Mouse (Mus musculus) lung, embryonic 14.5 days (tissue): ENCODE measurements around the gene Cyp4f39. TPM values are rescaled to one million over a fixed set of nuclear protein-coding genes. Genes with fewer than 3 reads are reported as not detected.

Experiments
- ATAC-seq: fragments of 200-750 bp; cut with Nextera tagmentation; 2 replicates; pipeline ENCODE4 v1.8.0; 2017; ENCODE audit warnings: mild to moderate bottlenecking, moderate TSS enrichment, moderate library complexity; ENCODE audit not compliant: insufficient read depth
- DNase-seq: peaks from one replicate; pipeline ENCODE4 v3.0.0-alpha.2; 2015
- H3K27ac ChIP-seq: fragments of 300-500 bp; sonication (generic); 2 replicates; pipeline ENCODE4 v1.5.1; 2014; ENCODE audit warnings: low read depth, mild to moderate bottlenecking, moderate library complexity
- H3K27me3 ChIP-seq: fragments of 300-500 bp; sonication (generic); 2 replicates; pipeline ENCODE4 v1.6.1; 2014; ENCODE audit warnings: low read length, control low read depth; ENCODE audit not compliant: insufficient read depth
- H3K36me3 ChIP-seq: fragments of 300-500 bp; sonication (generic); 2 replicates; pipeline ENCODE4 v1.6.1; 2014; ENCODE audit warnings: control low read depth; ENCODE audit not compliant: insufficient read depth
- H3K4me1 ChIP-seq: fragments of 300-500 bp; sonication (generic); 2 replicates; pipeline ENCODE4 v1.6.1; 2014; ENCODE audit warnings: antibody characterized with exemption, control low read depth; ENCODE audit not compliant: insufficient read depth
- H3K4me2 ChIP-seq: fragments of 300-500 bp; sonication (generic); 2 replicates; pipeline ENCODE4 v1.6.1; 2014; ENCODE audit warnings: mild to moderate bottlenecking
- H3K4me3 ChIP-seq: fragments of 300-500 bp; sonication (generic); 2 replicates; pipeline ENCODE4 v1.5.1; 2014; ENCODE audit warnings: low read depth, low read length
- H3K9ac ChIP-seq: fragments of 300-500 bp; sonication (generic); 2 replicates; pipeline ENCODE4 v1.6.1; 2014
- H3K9me3 ChIP-seq: fragments of 300-500 bp; sonication (generic); 2 replicates; pipeline ENCODE4 v1.6.1; 2016; ENCODE audit warnings: low read depth, low read length, control low read depth
- CTCF ChIP-seq: IDR thresholded peaks from 2 replicates; pipeline ENCODE4 v1.5.1; 2016; ENCODE audit warnings: antibody characterized with exemption, low read depth
- WGBS: fragments of 180-500 bp; shearing (Covaris S2); extraction: QIAGEN DNeasy Blood & Tissue Kit; methylation state at CpG from one replicate; pipeline ENCODE4 v1.1.7; 2014; 5-methylcytosine and 5-hydroxymethylcytosine counted together
- polyA plus RNA-seq: library from polyadenylated mRNA; unstranded; fragments of >200 nt; fragmentation: Nextera tagmentation; extraction: Ambion mirVana; gene quantifications from 2 replicates; pipeline ENCODE4 v1.2.1, GENCODE M21; 2014

The Cyp4f39 gene
- polyA plus RNA-seq = 0.72 and 0.87 TPM in 2 replicates

DNA sequence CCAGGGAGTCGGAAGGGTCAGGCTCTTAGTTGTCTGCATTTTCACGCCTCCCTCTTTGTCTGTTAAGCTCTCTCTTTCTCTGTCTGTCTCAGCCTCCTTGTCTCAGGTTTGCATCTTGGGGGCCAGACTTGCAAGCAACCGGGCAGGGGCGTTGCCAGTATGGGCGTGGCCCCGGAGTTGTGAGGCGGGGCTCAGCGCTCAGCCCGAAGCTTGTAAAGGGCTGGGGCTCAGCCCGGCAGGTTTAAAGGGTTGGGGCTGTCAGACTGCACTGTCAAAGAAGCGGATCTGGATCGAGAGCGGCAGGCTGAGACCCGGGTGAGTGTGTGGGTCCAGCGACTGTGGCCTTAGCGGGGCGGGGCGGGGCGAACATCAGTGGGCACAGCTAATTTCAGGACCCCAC, at the start of gene Cyp4f39:
Gene Cyp4f39 (plus strand): TSS at position 242 of the 400 bp plus-strand sequence.
- WGBS = 2% methylated on average over 19 of the region's 19 CpGs
- H3K27me3 ChIP-seq = peaks cover 9% of the 10 kb centered on the region; the same call in 1 of the 2 replicates
- DNase-seq (peak; percentile 52), ATAC-seq (peak; percentile 38; the same call in 1 of the 2 replicates)
- H3K4me1 ChIP-seq = 0 out of 2 replicates have a peak, but pooled peaks cover 3% of the 10 kb centered on the region
- no peaks in the 10 kb centered on the region for H3K9me3 ChIP-seq
- no peak for TF ChIP-seq CTCF
- H3K36me3 ChIP-seq = no peaks in the 10 kb centered on the region
- H3K27ac ChIP-seq = no peak within 1 kb of the TSS
- peak within 1 kb of the TSS; percentile 61 for H3K4me2 ChIP-seq
- H3K4me3 ChIP-seq = peak within 1 kb of the TSS; percentile 22
- H3K9ac ChIP-seq = peak within 1 kb of the TSS; percentile 29; the same call in 1 of the 2 replicates

DNA sequence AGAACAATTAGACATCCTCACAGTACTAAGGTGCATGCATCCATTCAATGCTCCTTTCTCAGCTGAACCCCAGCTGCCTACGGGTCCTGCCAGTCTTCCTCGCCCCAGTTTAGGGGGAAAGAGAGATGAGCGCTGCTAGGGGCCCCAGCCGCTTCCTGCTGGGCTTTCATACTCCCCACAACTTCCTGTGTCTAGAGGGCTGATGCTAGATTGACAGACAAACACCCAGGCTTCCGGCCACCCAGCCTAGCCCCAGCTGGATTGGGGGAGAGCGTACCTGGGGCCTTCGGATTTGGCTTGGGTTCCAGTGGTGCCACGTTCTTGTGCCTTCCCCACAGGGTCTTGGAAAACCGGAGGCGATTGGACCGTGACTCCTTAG, 49.8 kb upstream of the Cyp4f39 start:
- Histone ChIP-seq H3K4me3 (no peak overlapping the region), H3K4me2 (no peak overlapping the region), H3K36me3 (no peaks in the 10 kb centered on the region), H3K9me3 (no peaks in the 10 kb centered on the region), H3K27me3 (peaks cover 12% of the 10 kb centered on the region; the same call in 1 of the 2 replicates), H3K9ac (no peak overlapping the region), H3K4me1 (no peaks in the 10 kb centered on the region), H3K27ac (no peak overlapping the region)
- TF ChIP-seq CTCF = no peak
- ATAC-seq (no peak), DNase-seq (no peak)
- 74% methylated on average over 11 of the region's 11 CpGs for WGBS

DNA sequence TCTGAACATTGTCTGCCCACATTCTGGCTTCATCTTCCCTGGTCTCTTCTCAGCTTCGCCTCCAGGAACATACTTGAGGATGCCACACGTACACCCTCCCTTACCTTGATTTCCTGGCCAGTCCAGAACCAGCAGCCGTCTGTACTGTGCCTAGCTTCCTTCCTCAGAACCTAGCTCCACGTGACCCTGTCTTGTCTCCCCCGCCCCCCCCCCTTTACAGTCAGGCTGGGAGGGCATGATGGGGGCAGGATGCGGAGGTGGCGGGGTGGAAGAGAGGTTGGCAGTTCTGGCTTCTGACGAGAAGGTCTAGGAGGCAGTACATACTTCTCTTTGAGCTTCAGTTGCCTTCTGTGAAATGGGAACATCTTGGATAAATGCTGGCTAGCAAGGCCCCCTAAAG, 49.1 kb upstream of the Cyp4f39 start, which contains the start of gene Rasal3:
Gene Rasal3 (minus strand): TSS at position 167 of the 400 bp plus-strand sequence.
- H3K36me3 ChIP-seq = no peaks in the 10 kb centered on the region
- WGBS = 69% methylated on average over 8 of the region's 8 CpGs
- H3K4me3 ChIP-seq = no peak within 1 kb of the TSS
- peaks cover 6% of the 10 kb centered on the region; the same call in 1 of the 2 replicates for H3K27me3 ChIP-seq
- ATAC-seq = no peak
- H3K27ac ChIP-seq = no peak within 1 kb of the TSS
- DNase-seq = no peak
- no peaks in the 10 kb centered on the region for H3K4me1 ChIP-seq
- 0 out of 2 replicates have a peak within 1 kb of the TSS, but pooled peaks have one; percentile 7 for H3K4me2 ChIP-seq
- H3K9me3 ChIP-seq = no peaks in the 10 kb centered on the region
- no peak within 1 kb of the TSS for H3K9ac ChIP-seq
- TF ChIP-seq CTCF = no peak

DNA sequence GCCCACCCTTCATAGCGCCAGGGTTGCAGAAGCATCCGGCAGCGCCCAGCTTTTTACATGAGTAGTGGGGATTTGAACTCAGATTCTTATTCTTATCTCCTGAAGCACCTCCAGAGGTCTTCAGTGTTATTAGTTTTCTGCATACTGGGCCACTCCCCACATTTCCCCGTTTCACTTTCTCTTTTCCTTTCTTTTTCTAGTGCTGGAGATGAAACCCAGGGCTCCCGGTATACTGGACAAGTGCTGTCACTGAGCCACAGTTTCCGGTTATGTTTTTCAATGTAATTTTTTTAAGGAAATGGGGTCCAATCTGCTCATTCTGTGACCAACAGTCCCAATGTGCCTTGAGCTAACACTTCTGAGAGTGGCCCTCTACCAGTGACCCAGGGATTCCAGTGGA, 40.6 kb upstream of the Cyp4f39 start:
- no peaks in the 10 kb centered on the region for H3K9me3 ChIP-seq
- no peak overlapping the region for H3K4me2 ChIP-seq
- WGBS = 82% methylated on average over 6 of the region's 6 CpGs
- no peaks in the 10 kb centered on the region for H3K36me3 ChIP-seq
- no peak overlapping the region for H3K27ac ChIP-seq
- no peak for DNase-seq
- peaks cover 17% of the 10 kb centered on the region for H3K27me3 ChIP-seq
- H3K4me1 ChIP-seq = no peaks in the 10 kb centered on the region
- no peak overlapping the region for H3K9ac ChIP-seq
- no peak for TF ChIP-seq CTCF
- H3K4me3 ChIP-seq = no peak overlapping the region
- no peak for ATAC-seq

DNA sequence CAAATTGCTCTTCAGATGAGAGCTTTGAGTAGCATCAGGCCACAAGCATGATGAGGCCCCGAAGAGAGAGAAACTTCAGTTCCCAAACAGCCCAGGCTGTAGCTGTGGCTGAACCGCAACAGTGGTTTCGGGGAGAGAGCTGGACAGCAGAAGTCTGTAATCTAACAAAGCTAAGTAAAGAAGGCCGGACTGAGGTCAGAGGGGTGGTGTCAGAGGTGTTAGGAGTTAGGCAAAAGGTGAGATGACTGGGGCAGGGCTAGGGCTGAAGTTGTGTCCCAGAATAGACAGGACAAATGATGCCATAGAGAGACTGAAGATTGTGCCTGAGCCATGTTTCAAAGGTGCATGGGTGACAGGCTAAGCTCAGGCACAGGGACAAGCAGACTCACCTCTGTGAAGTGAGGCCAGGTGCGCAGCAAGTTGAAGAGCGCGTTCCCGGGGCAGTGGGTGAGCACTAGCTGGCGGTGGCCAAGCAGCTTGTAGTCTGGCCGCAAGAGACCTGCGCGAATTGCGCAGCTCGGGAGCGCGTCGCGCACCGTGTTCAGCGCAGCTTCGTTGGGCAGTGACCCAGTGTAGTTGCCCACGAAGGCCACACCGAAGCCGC, 37.0 kb upstream of the Cyp4f39 start:
- H3K27ac ChIP-seq = no peak overlapping the region
- H3K27me3 ChIP-seq = peaks cover 18% of the 10 kb centered on the region
- no peaks in the 10 kb centered on the region for H3K9me3 ChIP-seq
- ATAC-seq = no peak
- TF ChIP-seq CTCF = no peak
- no peak overlapping the region for H3K4me3 ChIP-seq
- no peaks in the 10 kb centered on the region for H3K4me1 ChIP-seq
- no peak overlapping the region for H3K4me2 ChIP-seq
- no peak overlapping the region for H3K9ac ChIP-seq
- 35% methylated on average over 24 of the region's 24 CpGs for WGBS
- no peaks in the 10 kb centered on the region for H3K36me3 ChIP-seq
- DNase-seq = no peak

DNA sequence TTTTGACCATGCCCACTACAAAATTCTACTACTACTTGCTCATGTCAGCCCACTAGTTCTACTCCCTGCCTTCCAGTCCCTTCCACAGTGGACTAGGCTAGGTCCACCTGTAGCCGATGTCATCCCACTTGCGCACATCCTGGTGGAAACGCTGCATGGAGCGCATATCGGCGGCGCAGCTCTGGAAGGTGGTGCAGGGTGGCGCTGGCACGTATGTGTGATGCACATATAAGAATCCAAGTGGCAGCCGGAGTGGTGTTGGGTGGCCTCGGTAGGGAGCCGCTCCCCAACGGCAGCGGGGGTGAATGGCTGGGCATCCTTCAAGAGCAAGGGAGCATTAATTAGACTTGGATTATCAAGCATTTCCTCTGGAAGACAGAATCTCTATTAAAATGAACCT, 35.8 kb upstream of the Cyp4f39 start:
- H3K4me3 ChIP-seq = no peak overlapping the region
- no peak overlapping the region for H3K27ac ChIP-seq
- H3K9ac ChIP-seq = no peak overlapping the region
- DNase-seq (no peak), ATAC-seq (no peak)
- no peaks in the 10 kb centered on the region for H3K4me1 ChIP-seq
- no peak for TF ChIP-seq CTCF
- no peaks in the 10 kb centered on the region for H3K36me3 ChIP-seq
- 89% methylated on average over 14 of the region's 14 CpGs for WGBS
- H3K9me3 ChIP-seq = no peaks in the 10 kb centered on the region
- H3K4me2 ChIP-seq = no peak overlapping the region
- H3K27me3 ChIP-seq = peaks cover 18% of the 10 kb centered on the region

DNA sequence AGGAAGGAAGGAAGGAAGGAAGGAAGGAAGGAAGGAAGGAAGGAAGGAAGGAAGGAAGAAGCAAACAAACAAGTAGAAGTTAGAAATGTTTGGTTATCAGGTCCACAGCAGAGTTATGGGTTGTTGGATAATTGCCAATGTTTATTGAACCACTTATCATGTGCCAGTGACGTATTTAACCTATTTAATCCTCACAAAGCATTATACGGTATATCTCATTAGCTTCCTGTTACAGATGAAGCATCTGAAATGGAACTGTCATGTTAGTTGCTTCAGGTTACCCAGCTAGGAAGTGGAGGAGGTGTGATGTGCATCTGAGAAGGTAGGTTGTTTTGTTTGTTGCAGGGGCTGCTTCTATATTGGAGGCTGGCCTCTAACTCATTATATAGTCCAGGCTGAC, 32.5 kb upstream of the Cyp4f39 start:
- ATAC-seq = no peak
- 28% methylated on average over 2 of the region's 2 CpGs for whole genome bisulfite sequencing

More for the DNA sequence above, 32.5 kb upstream of the Cyp4f39 start:
- Histone ChIP-seq H3K4me1 (no peaks in the 10 kb centered on the region), H3K27me3 (peaks cover 16% of the 10 kb centered on the region), H3K4me2 (no peak overlapping the region), H3K36me3 (no peaks in the 10 kb centered on the region), H3K9ac (no peak overlapping the region), H3K27ac (no peak overlapping the region), H3K4me3 (no peak overlapping the region), H3K9me3 (no peaks in the 10 kb centered on the region)
- DNase-seq = no peak
- no peak for TF ChIP-seq CTCF
